Mouse (Mus musculus) testis, postnatal 14 days (tissue): Measurements from ENCODE around the gene Rtn3.
A peak's percentile ranks its signal among the peaks of the same experiment; 100 is the strongest.

Experiments
- DNase-seq: peaks from one replicate; pipeline ENCODE4 v3.0.0; 2021; ENCODE audit warnings: low spot score

Gene Rtn3

DNA sequence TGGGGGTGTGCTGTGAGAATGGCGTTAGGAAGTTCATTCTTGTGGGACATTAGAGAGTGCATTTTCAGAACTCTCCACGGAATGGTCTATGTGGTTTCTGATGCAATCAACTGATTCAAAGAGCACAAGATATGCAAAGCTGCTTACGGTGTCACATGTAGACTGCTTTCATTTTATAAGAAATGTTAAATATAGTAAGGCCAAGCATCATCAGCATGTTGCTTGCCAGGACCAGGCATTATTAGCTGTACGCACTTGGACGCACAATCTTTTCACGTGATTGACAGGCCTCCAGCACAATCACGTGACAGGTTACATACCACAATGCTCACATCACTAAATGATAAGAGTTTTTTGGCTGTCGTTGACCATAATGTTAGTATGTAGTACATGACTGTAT, 4.6 kb upstream of the Rtn3 start:
- no peak for DNase-seq

DNA sequence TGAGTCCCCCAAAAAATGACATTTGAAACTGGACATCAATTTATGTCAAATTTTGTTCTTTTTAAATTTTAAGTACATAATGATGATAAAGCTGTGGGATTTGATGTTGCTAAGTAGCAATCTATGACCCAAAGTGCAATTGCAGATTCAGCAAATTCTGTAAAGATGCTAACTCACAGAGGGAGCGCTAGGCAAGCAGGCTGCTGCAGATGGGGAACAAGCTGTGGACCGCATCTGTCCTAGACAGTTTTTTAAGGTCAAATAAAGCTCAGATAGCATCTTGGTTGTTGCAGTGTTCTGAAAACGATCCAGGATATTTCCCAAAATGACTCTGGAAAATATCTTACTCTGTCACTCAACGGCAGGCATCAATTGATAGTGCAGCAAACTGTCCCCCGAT, 995 bp upstream of the Rtn3 start:
- no peak for DNase-seq

DNA sequence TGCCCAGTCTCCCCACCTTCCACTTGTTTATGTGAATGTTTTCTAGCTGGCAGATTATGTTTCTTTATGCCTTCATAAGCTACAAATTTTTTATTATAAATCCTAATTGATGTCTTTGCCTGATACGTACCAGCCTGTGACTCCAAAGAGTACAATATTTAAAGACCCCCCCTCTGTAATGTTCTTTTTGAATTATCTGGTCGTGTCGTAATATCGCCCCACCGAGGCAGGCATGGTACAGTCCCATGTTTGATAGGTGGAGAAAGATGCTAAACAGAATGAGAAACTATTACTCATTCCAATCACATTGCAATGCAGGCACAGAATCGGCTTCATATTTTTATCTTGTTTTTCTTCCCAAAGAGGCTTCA, 416 bp upstream of the Rtn3 start:
- no peak for DNase-seq

DNA sequence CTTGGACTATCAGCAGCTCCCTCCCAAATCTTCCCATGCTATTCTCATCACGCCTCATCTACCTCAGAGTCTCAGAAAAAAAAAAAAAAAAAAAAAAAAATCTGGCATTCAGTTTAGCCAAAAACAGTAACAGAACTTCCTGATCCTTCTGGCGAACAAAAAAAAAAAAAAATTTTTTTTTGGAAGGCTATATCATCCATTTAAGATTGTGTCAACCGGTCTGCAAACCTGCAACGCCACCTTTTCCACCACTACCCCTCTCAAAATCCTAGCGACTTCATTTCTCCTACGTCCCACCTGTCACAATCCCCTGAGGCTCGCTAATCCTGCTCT, 849 bp downstream of the Rtn3 start:
- DNase-seq, result no peak

DNA sequence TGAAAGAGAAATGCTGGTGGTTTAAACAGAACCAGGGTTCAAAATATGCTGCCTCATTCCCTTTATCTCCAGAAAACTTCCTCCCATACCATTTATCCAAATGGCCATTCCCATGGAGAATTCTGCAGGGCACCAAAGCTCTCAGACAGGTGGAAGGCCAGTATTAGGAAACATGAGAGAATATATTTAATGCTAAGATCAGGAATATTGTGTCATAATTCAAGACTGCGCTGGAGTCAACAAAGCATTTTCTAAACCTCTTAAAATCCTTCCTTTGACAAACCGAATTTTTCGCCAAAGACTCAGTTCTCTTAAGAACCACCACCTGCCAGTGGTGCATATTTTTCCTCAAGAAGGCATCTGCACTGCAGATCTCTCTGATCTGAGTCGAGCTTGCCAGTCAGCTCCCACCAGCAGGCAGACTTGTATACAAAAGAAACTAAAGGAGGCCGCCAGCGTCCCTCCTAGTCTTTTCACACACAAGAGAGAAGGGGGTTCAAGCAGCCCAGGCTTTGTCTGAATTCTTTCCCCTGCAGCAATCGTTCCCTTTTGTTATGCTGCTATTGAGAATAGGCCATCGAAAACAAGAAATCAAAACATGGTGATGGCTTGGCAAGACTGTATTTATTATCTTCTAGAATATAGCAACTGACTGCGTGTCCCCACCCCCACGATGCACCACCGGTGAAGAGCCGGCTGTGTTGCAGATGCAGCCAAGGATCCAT, 1.4 kb downstream of the Rtn3 start:
- no peak for DNase-seq

DNA sequence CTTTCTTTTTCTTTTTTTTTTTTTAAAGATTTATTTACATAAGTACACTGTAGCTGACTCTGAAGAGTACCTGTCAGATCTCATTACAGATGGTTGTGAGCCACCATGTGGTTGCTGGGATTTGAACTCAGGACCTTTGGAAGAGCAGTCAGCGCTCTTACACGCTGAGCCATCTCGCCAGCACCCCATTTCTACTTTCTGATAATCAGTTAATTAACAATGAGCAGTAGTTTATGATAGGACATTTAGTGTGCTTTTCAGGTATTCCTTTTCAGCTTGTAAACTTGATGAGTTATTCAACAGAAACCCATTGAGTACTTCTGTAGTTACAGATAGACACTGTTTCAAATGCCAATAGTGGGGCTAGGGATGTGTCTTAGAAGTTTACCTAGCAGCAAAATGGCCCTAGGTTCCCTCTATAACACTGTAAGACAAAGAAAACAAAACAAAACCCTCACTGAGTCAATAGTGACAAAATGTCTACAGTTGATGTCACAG, 3.3 kb downstream of the Rtn3 start:
- DNase-seq, result no peak

DNA sequence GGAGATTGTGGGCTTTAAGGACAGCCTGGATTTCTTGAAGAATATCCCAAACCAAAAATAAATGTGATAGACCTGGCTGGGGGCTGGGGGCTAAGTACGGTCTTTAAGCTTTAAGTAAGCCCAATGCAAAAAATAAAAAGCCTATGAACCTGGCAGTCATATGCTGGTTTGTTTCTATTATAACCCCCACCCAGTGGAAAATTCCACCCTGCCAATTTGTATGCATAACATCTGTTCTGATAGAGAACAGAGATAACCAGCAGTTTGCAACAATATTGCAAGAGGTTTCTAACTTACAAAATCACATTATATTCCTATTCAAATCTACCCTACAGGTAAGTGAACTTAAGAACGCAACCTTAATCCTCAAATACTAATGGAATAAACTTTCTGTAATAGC, 12.4 kb downstream of the Rtn3 start:
- no peak for DNase-seq

DNA sequence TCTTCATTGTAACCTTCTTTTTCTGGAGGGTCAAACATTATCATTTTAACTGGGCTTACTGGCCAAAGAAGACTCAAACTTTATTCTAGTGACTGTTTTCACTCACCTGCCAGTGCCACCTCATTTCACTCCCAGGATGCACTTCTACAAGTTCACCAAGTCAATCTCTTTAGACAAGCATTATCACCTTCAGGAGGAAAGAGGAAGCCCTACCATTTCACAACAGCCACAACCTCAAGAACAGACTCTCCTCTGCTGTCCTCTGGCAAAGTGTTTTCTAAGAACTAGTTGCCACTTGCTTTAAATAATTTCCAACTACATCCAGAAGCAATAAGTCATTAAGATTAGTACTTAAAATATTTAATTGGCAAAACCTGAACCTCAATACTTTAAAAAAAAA, 15.2 kb downstream of the Rtn3 start:
- no peak for DNase-seq

DNA sequence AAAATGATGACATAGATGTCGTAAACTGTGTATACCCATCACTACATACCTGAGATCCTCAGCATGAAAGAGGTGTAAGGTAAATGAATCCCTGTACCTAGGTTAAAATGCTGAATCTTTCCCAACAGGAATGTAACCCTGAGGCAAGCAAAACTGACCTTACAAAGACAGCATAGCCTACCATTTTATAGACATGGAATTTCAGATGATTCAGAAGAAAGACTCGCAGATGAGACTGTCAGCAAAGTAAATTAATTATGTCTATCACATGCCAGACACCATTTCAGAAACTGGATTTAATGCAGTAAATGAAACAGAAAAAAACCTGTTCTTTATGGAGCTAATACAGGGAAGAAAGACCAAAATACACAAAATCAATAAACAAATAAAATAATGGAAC, 23.7 kb downstream of the Rtn3 start:
- no peak for DNase-seq

DNA sequence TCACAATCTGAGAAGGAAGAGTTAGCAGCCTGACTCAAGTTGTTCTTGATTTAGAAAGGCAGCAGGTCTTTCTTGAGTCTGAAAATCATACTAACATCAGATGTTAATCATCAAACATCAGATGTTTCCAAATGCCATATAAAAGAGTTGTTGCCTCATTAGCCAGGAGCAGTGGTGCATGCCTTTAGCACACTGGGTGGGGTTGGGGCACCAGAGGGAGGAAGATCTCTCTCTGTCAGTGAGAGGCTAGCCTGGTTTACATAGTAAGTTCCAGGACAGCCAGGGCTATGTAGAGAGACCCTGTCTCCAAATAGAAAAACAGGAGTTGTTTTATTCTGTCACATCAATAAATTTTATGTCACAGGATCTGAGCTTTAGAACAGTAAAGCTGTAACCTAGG, 24.2 kb downstream of the Rtn3 start:
- no peak for DNase-seq

DNA sequence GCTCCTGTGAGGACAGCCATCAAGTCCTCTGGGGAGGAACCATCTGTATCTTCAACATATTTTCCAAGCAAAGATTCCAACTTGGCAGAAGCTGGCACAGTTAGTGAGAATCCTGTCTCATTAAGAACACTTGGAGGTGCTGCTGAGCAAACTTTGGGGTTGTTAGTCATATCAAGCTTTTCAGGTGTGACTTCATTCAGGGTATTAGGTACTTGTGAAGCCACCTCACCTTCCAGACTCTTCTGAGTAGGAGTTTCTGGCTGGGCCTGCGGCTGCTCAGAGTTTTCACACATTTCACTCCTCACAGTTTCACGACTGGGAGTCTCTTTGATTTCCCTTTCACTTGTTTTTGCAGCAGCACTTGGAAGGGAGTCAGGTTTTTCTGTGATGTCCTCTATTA, 26.3 kb downstream of the Rtn3 start:
- no peak for DNase-seq

DNA sequence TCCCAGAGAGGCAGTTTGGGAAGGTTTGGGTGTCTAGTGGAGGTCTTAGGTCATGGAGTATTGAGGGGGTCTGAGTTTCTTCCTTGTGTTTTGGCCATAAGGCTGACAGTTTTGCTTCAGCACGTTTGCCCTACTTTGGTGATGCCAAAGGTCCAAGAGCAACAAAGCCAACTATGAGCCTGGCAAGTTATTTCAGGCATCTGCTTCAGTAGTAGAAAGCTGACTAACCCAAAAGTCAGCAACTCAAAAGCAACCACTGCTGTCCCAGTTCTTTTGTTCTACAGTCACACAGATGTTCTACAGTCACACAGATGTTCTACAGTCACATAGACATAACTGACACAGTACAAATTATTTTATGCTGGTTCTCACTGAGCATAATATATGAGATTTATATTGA, 37.5 kb downstream of the Rtn3 start:
- no peak for DNase-seq

DNA sequence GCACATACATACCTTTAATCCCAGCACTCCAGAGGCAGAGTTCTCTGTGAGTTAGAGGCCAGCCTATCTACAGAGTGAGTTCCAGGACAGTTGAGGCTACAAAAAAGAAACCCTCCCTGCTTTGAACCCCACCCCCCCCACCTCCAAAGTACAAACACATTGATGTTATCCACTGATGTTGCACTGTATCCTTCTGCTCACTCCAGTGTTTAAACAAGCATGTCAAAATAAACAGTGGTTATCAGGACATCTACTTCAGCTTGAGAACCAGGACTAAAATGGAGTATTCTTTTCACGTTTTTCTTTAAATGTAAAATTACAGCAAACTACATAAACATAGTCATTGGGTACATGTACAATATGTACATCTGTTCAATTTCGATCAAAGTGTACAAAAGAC, 38.0 kb downstream of the Rtn3 start:
- DNase-seq, result no peak

DNA sequence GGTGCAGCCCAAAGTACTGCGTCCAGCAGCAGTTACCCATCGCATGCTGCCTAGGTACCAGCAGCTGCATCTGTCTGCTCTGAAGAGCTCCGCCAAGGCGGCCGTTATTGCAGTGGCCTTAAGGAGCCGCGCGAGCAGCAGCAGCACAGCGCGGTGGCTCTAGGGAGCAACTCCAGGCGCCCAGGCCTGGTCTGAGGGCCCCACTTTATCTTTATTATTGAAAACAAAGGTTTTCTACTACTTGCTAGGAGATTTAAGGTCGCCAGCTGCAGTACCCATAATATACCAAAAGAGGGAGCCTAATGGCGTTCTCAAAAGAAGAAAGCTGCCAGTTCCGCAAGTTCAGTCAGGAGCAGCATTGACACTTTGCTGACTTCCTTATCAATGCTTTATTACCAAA, 41.6 kb downstream of the Rtn3 start:
- peak; percentile 25 for DNase-seq

DNA sequence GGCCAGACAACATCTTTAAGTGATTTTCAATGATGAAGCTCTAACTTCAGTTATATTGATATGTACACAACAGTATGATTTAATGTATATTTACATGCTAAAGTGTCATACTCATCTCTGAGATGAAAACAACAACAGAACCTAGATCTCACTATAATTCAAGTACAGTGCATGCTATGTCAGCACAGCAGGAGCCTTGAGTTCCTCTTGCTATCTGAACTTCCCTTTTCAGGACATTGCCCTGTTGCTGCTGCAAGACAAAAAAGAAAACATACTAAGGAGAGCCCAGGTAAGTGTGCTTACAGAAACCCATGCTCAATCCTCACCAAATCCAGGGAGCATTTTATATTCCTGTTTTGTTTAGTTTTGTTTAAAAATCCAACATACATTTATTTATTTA, 44.8 kb downstream of the Rtn3 start:
- DNase-seq, result no peak

DNA sequence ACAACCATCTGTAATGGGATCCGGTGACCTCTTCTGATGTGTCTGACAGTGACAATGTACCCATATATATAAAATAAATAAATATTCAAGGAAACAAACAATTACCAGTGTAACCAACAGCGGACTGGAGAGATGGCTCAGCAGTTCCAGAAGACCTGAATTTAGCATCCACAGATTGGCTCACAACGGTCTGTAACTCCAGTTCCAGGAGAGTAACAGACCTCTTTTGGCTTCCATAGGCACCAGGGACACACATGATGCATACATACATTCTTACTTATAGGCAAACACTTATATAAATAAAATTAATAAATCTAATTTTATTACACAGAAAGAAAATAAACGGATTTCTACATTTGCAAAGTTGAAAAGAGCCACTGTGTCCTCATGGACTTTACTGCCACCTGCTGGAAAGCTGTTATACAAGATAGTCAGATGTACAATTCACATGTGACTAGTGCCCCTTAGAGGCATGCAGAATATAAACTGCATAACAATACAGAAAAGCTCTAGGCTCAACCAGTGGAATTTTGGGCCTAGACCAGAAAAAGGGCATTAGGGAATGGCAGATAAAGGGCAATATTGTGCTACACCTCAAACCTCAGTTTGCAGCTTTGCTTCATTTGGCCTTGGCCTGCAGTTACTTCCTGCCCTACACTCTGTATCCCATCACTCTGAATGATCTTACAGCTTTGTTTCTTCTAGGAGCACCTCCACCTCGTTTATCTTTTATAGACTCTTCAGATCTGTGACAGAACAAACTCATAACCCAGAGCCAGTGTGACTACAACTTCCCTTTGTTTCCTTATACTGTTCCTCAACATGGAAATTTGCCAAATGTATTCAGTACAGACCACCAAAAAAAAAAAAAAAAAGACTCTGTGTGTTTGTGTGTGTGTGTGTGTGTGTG, 46.8 kb downstream of the Rtn3 start:
- DNase-seq, result no peak

DNA sequence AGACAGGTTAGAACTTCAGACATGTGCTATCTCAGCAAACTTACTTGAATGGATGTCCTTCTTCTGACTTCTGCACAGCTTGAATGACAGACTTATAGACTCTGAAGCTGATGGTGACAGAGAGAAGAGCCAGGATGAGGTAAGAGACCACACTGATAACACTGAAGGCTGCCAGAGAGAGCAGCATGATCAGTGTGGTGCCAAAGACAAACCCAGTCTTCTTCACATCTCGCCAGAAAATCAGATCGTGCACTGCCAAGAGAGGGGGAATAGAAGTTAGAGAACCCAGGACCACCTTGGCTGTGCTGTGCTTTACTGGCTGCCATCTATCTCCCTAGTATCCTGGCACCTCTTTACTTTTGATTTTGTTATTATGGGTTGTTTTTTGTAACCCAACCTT, 48.2 kb downstream of the Rtn3 start:
- DNase-seq, result no peak

DNA sequence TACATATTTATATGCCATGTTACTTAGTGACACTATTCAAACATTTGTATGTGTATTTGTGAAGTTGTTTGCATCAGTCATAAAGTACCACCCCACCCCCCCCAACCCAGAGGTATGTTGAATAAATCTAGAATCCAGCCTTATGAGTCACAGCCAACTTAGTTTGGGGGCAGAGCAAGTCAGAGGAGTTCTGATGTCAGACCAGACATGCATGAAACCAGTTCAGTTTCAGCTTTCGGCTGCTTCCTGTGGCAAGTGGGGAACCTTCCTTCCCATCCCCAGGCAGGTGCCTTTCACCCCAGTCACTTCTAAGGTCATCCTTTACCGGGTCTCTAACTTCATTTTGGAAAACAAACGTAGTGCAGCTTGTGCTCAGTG, 57.7 kb downstream of the Rtn3 start:
- DNase-seq, result no peak

DNA sequence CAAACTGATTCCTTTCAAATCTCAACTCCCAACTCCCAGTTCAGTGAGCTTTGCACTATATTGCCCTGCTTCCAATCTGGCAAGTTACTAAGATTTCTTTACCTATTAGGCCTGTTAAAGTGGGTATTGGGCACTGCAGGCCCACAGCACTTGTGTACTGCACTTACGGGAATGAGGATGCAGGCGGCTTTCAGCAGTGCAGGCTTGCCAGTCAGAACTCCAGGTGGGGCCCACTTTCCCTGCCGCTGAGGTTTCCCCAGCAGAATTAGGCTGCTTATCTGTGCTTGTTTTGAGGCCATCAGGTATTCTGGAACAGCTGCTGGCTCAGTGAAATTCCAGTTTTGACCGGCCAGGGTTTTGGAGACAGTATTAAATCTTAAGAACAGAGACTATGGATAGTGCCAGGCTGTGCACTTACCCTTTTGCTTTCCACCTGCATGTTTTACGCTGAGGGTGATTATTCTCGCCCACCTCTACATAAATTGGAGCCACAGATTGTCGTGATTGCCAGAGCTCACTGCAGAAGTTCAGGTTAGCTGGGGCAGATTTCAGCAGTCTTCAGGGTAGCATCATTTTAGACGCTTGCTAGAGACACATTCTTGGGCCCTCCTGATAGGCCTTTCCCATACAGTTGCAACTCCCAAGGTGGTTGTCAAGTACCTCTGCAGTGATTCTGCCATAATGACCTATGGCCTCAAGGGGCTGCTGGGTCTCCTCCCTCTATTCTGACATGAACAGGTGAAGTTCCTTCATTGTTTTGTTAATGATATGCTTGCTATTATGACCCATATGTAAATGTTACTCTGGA, 58.3 kb downstream of the Rtn3 start:
- DNase-seq, result no peak

DNA sequence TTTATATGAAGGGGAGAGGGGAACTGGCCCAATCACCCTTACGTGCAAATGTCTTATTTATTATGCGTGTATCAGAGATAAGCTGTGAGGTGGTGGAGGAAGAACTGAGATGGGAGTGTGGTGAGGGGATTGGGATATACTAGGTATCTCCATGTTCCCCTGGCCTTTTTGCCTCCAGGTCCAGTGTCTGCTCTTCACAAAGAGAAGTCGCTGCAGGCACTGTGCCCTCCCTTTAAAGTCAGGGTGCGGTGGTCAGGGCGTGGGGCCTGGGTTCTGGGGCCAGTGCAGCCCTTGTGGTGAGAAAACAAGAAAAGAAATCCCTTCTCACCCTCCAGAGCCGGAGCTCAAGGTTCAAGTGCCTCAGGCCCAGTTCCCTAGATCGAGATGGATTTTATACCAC, 59.0 kb downstream of the Rtn3 start:
- DNase-seq, result no peak

DNA sequence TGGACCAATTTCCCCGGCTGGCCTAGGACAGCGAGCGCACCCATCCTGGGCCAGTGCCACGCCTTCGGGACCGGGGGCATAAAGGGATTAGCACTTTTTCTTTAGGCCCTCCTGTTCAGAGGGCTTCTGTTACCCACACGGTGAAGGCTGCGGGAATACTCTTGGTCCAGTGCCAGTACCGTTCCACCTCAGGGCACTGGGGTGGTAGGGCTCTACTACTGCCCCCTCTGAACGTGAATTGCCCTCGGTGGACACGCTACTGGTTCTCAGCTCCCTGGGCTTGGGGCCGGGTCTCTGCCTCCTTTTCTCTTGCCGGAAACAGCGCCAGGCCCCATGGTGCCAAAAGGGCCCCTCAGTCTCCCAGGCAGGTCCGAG, 59.4 kb downstream of the Rtn3 start:
- DNase-seq, result no peak

DNA sequence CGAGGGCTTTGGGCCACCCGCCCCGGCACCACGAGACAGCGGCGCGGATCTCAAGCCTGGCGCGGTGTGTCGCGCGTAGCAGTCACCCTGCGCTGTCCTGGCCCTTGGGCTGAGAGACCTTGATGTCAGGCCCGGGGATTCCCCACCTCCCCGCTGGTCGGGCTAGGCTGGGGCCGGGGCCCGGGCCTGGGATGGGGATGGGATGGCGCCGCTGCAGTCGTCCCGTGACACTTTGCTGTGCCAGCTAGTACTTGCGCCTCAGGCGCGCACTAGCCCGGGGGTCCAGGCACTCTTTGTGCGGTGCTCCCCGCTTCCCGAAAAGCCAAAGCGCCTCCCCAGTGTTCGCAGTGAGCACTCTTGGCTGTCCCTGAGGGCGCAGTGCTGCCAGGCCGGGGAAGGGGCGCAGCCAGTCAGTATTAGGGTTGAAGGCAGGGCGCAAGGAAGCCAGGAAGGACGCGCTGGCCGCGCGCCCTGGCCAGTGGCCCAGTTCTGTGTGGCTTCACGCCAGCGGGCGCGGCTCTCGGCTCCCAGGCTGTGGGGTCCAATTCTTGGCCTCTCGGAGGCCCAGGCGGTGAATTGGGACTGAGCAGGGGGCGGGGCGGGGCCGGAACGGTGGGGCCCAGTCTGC, 59.9 kb downstream of the Rtn3 start:
- DNase-seq, result peak; percentile 69

DNA sequence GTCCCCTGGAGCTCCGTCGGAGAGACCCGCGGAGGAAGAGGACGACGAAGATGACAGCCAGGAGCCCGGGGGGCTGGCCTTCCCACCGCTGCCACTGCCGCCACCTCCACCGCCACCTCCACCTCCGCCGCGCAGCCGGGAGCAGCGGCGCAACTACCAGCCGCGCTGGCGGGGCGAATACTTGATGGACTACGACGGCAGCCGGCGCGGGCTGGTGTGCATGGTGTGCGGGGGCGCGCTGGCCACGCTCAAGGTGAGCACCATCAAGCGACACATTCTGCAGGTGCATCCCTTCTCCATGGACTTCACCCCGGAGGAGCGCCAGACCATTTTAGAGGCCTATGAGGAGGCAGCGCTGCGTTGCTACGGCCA, 60.4 kb downstream of the Rtn3 start:
- peak; percentile 34 for DNase-seq
